Mouse (Mus musculus): ENCODE measurements around the gene Bcdin3d.

- TF ChIP-seq MYB (IDR thresholded peaks at IDR 0.05; ENCODE audit: low read depth, low read length) (no peak), GABPA (IDR thresholded peaks at IDR 0.05; ENCODE audit: low read depth, low read length) (no peak), CTCF (IDR thresholded peaks at IDR 0.05 in 2 of 3, conservative IDR thresholded peaks at IDR 0.05 in 1 of 3; ENCODE audit: control insufficient read depth in 1 of 3, insufficient read depth in 1 of 3, low read depth in 2 of 3, low read length in 3 of 3, poor library complexity in 1 of 3, severe bottlenecking in 1 of 3) (no peak), ZC3H11A (IDR thresholded peaks at IDR 0.05; ENCODE audit: low read depth, low read length) (no peak), E2F4 (IDR thresholded peaks at IDR 0.05; ENCODE audit: borderline replicate concordance, low read depth, low read length) (no peak), EP300 (IDR thresholded peaks at IDR 0.05; ENCODE audit: low read depth in 1 of 2, low read length in 2 of 2) (no peak), USF1 (IDR thresholded peaks at IDR 0.05; ENCODE audit: low read depth, low read length) (no peak)
These were observed 1.3 kb upstream of the Bcdin3d start for GRCm38 (mm10) chr15:99475814-99476213.
